Mouse (Mus musculus) retina, postnatal 1 day (tissue): ENCODE data around the gene Adgrg5.

Source experiments
- DNase-seq: peaks from one replicate; pipeline ENCODE4 v3.0.0-alpha.2; 2012

The Adgrg5 gene

GRCm38 (mm10) chr8:94917851-94918495, 5.5 kb upstream of the Adgrg5 start, which contains the start of gene Ccdc102a:
TSS of gene Ccdc102a (minus strand) at chr8:94918098.
- DNase-seq: no peak

GRCm38 (mm10) chr8:94919256-94919655, 4.2 kb upstream of the Adgrg5 start:
- DNase-seq: no peak

- DNase-seq: no peak
These were observed 1.3 kb upstream of the Adgrg5 start for GRCm38 (mm10) chr8:94922176-94922575.

- DNase-seq: no peak
These were observed 892 bp upstream of the Adgrg5 start for GRCm38 (mm10) chr8:94922602-94923001.

GRCm38 (mm10) chr8:94928227-94928626, 4.7 kb downstream of the Adgrg5 start:
- no peak for DNase-seq

DNA sequence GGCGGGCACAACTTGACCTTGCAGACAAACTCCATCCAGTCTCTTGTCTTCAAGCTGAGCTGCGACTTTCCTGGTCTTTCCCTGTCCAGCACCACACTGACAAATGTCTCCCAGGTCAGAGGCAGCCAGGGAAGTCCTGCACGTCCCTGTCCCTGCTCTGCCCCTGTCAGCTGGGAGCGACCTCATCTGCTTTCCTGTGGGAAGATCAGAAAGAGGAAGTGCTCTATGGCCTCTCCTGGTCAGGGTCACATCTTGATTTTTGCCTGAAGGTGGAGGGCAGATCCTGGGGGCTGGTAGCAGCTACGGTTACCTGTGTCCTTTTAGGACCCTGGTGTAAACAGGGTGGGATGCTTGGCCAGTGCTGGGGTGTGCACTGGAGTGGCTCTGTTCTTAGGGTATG, 10.4 kb downstream of the Adgrg5 start:
- DNase-seq: no peak

GRCm38 (mm10) chr8:94935172-94935571, 11.7 kb downstream of the Adgrg5 start:
- DNase-seq: no peak

- DNase-seq: peak; percentile 64
These were observed 19.1 kb downstream of the Adgrg5 start for GRCm38 (mm10) chr8:94942566-94942965.

DNA sequence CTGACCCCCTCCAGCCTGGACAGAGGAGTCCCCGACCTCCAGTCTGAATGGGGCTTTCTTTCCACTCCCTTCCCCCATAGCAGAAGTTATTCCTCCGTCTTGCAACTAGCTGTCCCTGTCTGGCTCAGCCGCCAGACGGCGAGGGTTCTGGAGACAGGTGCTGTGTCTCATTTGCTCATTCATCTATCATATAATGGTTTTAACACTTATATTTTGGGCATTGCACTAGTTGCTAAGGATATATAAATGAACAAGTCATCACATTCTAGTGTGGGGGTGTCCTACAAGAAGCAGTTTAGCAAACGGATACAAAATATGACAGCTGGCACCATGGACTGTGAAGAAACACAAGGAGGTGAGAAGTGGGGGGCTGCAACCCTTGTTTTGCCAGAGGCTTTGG, 21.7 kb downstream of the Adgrg5 start:
- no peak for DNase-seq

GRCm38 (mm10) chr8:94948421-94948820, 24.9 kb downstream of the Adgrg5 start:
- peak; percentile 86 for DNase-seq

DNA sequence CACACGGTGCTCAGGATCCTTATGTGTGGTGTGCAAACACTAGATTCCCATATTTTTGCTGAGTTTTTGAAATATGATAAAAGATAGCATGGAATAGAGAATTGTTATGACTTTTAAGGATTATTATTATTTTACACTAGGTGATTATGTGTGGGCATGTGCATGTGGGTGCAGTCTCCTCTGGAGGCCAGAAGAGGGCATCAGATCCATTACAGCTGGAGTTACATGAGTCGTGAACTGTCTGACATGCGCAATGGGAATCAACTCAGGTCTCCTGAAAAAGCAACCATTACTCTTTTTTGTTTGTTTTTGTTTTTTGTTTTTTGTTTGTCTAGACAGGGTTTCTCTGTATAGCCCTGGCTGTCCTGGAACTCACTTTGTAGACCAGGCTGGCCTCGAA, 25.5 kb downstream of the Adgrg5 start:
- no peak for DNase-seq

DNA sequence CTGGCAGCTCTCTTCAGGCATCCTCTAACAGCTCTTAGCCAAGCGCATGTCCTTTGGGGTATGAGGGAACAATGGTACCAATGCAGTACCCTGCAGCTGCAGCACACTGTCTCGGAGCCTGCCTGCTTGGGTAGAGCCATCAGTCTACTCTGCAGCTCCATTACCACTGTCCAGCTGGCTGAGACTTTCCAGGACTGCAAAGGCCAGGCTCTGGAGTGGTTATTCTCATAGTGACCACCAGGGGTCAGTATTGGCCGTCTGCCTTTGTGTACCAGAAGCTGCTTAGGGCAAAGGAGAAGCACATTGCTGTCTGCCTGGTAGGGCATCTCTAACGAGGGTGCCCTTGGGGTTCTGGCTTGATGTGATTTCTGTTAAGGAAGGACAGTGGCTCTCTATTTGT, 26.6 kb downstream of the Adgrg5 start:
- peak; percentile 92 for DNase-seq

- no peak for DNase-seq
These were observed 27.0 kb downstream of the Adgrg5 start for GRCm38 (mm10) chr8:94950458-94950857.

DNA sequence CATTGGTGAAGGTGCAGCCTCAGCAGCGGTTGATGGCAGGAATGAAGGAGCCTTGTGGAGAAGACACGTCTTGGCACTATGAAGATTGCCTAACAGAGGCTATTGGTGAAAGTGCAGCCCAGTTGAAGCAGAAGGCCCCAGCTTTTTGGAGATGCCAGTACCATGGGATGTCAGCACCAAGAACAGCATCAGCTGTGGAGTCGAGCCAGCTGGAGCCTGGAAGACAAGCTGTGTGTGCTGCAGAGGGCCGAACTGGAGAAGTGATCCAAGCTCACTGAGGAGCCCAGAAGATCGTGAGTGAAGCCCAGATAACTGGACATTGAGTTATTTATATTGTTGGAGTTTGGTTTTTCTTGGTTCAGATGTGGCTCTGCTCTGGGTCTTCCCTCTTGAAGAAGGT, 28.6 kb downstream of the Adgrg5 start:
- DNase-seq: no peak

DNA sequence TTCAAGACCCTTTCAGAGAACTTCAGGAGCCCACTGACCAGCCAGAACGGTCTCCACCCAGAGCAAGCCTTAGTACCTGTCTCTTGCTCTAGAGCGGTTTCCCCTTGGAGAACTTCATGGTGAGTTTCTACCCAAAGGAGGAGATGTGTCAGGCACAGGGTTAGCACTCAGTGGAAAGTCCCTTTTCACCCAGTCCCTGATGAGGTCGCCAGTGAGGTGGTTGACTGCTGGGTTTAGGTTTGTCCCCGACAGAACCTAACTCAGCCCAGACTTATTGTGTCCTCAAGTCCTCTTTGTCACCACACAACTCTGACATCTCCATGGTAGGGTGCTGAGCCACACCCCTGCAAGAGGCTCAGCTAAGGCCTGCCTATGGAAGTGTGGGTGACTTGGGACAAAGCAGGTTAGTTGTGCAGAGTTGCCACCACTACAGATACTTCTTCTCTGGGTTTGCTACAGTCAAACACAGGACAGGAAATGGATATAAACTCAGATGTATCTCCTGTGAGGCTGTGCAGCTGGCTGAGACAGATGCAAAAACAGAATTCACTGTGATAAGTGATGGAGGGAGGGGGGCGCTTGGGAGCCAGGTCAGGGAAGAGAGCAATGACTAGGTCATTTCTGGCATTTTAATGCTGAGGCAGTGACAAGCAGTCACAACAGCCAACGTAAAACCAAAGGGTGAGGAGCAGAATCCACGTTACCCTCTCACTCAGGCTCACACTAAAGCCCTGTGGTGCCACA, 30.3 kb downstream of the Adgrg5 start:
- no peak for DNase-seq

DNA sequence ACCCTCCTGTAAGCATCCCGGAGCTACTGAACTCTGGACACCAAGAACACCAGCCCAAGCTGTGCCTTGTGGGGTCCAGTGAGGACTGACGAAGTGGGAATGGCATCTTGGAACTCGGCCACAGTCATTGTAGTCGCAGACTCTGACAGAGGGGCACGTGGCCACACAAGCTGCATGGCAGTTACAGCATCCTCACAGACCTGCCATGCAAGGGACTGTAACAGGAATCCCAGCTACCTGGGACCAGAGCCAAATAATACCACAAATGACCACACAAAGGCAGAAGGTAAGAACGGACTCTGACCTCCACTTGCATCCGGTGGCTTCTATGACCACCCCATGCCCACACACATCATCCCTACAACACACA, 30.9 kb downstream of the Adgrg5 start:
- peak; percentile 40 for DNase-seq

DNA sequence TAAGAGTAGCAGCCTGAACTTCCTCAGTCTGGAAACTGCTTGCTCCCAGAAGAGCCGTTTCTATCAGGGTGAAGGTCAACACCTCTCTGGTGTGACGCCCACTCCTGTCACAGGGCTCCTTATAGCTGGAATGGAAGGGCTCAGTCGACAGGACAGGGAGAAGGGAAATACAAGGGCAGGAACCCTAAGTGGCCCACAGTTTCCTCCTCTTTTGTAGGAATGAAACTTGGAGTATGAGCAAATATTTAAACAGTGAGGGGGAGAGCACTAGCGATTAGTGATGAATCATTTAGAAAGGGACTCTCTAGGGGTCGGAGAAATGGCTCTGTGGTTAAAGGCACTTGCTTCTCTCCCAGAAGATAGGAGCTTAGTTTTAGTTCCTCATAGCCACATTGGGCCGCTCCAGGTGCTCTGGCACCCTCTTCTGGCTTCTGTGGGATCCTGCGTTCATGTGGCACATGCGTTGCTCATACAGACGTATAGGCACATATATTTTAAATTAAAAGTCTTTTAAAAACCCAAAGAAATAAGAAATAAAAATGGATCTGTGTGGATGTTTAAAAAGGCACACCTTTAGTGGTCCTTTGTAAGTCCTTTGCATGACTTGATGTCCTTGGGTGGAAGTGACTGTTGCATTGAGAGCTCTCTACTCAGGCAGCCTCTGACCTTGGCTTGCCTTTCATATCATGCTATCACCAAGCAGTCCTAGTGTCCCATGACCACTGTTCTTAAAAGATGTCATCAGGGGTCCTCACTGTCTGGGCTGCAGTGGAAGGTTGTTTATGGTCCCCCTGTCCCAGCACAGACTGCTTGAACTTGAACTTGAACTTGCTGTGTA, 31.6 kb downstream of the Adgrg5 start:
- peak; percentile 45 for DNase-seq

GRCm38 (mm10) chr8:94956078-94956574, 32.6 kb downstream of the Adgrg5 start:
- no peak for DNase-seq

GRCm38 (mm10) chr8:94962201-94962600, 38.7 kb downstream of the Adgrg5 start:
- DNase-seq: no peak

DNA sequence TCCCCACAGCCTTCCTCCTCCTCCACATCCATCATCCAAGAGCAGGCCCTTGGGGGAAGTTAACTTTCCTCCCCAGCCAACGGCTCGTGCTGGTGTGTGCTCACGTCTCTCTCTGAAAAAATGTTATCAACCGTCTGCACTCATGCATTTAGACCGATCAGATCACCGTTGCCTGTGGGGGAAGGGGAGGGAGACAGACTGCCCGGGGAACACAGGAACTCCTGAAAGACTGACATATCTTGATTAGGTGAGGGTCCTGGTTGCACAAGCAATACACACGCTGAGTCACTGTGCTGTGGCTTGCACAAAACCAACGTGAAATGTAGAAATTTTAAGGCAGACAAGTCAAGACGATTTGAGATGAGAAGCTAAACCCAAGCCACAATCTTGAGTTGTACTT, 41.3 kb downstream of the Adgrg5 start:
- DNase-seq: no peak

GRCm38 (mm10) chr8:94966578-94966977, 43.1 kb downstream of the Adgrg5 start:
- DNase-seq: peak; percentile 68

- DNase-seq: no peak
These were observed 43.6 kb downstream of the Adgrg5 start for GRCm38 (mm10) chr8:94967071-94967470.

DNA sequence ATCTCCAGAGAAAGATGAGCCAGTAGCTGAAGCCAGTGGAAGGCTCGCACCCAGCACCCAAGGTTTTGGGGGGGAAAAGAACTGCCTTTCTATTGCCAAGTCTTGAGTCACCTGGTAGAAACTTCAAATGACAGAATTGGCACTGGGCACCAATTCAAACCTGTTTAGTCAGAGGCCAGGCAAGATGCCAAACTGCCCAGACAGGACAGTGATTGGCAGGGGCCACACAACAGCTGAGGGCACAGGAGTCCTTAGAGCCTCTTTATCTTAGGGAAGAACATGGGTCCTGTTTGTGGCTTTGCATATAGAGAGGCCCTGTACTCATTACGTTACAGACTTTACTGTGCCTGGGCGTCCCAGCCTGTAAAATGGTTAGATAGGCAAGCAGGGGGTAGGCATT, 44.1 kb downstream of the Adgrg5 start:
- no peak for DNase-seq

- DNase-seq: no peak
These were observed 49.8 kb downstream of the Adgrg5 start for GRCm38 (mm10) chr8:94973270-94973669.
